Mouse (Mus musculus) limb, embryonic 12.5 days (tissue): ENCODE data around the gene Cda. TPM values are rescaled to one million over a fixed set of nuclear protein-coding genes. Genes with fewer than 3 reads are reported as not detected.
"Not testable (repeated sequence)": the region's sequence is repeated elsewhere in the genome, so short reads cannot be mapped to it uniquely, and the experiment has no call there.

ENCODE experiments used
- ATAC-seq: fragments of 200-750 bp; cut with Nextera tagmentation; 2 replicates; pipeline ENCODE4 v1.8.0; 2017; ENCODE audit warnings: low read depth, moderate TSS enrichment; ENCODE audit not compliant: insufficient number of reproducible peaks, insufficient read depth, low FRiP score, low TSS enrichment
- H3K27ac ChIP-seq: fragments of 300-500 bp; sonication (generic); 2 replicates; pipeline ENCODE4 v1.5.1; 2016; ENCODE audit warnings: mild to moderate bottlenecking, moderate library complexity
- H3K27me3 ChIP-seq: fragments of 300-500 bp; sonication (generic); 2 replicates; pipeline ENCODE4 v1.6.1; 2016; ENCODE audit warnings: mild to moderate bottlenecking, moderate library complexity
- H3K36me3 ChIP-seq: fragments of 300-500 bp; sonication (generic); 2 replicates; pipeline ENCODE4 v1.6.1; 2016; ENCODE audit warnings: mild to moderate bottlenecking, moderate library complexity
- H3K4me1 ChIP-seq: fragments of 300-500 bp; sonication (generic); replicated peaks from 2 replicates; pipeline ENCODE4 v1.6.1; 2016
- H3K4me2 ChIP-seq: fragments of 300-500 bp; sonication (generic); 2 replicates; pipeline ENCODE4 v1.6.1; 2016; ENCODE audit warnings: mild to moderate bottlenecking, moderate library complexity
- H3K4me3 ChIP-seq: fragments of 300-500 bp; sonication (generic); replicated peaks from 2 replicates; pipeline ENCODE4 v1.5.1; 2016; ENCODE audit warnings: mild to moderate bottlenecking
- H3K9ac ChIP-seq: fragments of 300-500 bp; sonication (generic); replicated peaks from 2 replicates; pipeline ENCODE4 v1.6.1; 2016; ENCODE audit warnings: mild to moderate bottlenecking, moderate library complexity
- H3K9me3 ChIP-seq: fragments of 300-500 bp; sonication (generic); 2 replicates; pipeline ENCODE4 v1.6.1; 2016; ENCODE audit warnings: mild to moderate bottlenecking, moderate library complexity
- WGBS: fragments of 180-500 bp; shearing (Covaris S2); methylation state at CpG from one replicate; pipeline ENCODE4 v1.1.7; 2016; 5-methylcytosine and 5-hydroxymethylcytosine counted together
- polyA plus RNA-seq: library from polyadenylated mRNA; unstranded; fragments of >200 nt; fragmentation: Nextera tagmentation; extraction: Ambion mirVana; gene quantifications from 2 replicates; pipeline ENCODE4 v1.2.1, GENCODE M21; 2016

Cda gene
- polyA plus RNA-seq, 1 experiment from 2014 or later, result 4.0 TPM

DNA sequence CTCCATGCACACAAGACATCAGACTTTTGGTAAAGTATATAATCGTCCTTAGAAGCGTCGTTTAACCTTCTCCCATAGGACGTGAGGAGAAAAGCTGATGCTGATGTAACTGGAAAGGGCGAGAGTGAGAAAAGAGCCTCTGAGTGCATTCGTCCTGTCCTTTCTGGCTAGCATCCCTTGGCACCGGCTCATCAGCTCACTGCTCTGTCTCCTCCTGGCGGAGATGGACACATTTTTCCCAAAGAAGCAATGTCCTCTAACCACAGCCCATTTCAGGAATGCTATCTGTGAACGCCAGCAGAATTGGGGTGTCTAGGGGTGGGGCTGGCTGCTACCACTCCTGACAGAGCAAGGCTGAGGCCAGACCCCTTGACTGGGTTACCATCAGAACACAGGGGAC is 36.1 kb downstream of the Cda start:
- 0 out of 2 replicates have a peak, but pooled peaks cover under 1% of the 10 kb centered on the region for H3K4me1 ChIP-seq
- no peaks in the 10 kb centered on the region for H3K9me3 ChIP-seq
- H3K4me3 ChIP-seq, result no peak overlapping the region
- no peaks in the 10 kb centered on the region for H3K36me3 ChIP-seq
- no peak overlapping the region for H3K9ac ChIP-seq
- ATAC-seq, result no peak
- H3K27ac ChIP-seq, result no peak overlapping the region
- 85% methylated on average over 9 of the region's 9 CpGs for WGBS
- no peak overlapping the region for H3K4me2 ChIP-seq
- peaks cover 18% of the 10 kb centered on the region for H3K27me3 ChIP-seq

- Histone ChIP-seq H3K4me2 (no peak overlapping the region), H3K27me3 (peaks cover 18% of the 10 kb centered on the region), H3K27ac (no peak overlapping the region), H3K9me3 (no peaks in the 10 kb centered on the region), H3K9ac (no peak overlapping the region), H3K4me1 (peaks cover 6% of the 10 kb centered on the region; the same call in 1 of the 2 replicates), H3K4me3 (no peak overlapping the region), H3K36me3 (no peaks in the 10 kb centered on the region)
- ATAC-seq, result no peak
- 20% methylated on average over 15 of the region's 15 CpGs for WGBS
Observed at GRCm38 (mm10) chr4:138330264-138330671, 37.5 kb downstream of the Cda start.

DNA sequence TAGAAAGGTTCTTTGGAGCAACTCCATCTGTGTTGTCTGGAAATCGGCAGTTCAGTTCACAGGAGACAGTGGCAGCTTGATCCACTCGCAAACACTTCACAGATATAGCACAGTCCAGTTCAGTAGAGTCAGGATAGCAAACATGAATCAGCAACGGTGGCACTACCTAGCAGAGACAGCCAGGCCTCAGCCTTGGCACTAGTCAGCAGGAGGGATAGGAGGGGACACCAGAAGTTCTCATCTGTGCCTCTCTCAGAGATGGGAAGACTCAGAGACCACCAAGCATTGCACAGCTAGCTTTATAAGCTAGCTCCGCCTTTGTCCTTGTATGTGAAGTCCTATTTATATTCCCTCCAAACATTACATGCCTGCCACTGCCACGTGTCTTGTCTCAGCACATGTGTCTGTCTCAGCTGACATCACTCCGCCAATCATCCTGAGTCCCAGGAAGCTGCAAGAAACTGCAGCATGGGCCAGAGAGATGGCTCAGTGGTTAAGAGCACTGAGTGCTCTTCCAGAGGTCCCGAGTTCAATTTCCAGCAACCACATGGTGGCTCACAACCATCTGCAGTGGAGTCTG is 39.8 kb downstream of the Cda start:
- Histone ChIP-seq H3K9ac (peak overlapping the region; percentile 37), H3K27ac (peak overlapping the region; percentile 66; the same call in 1 of the 2 replicates)
- WGBS, result 73% methylated on average over 7 of the region's 7 CpGs

DNA sequence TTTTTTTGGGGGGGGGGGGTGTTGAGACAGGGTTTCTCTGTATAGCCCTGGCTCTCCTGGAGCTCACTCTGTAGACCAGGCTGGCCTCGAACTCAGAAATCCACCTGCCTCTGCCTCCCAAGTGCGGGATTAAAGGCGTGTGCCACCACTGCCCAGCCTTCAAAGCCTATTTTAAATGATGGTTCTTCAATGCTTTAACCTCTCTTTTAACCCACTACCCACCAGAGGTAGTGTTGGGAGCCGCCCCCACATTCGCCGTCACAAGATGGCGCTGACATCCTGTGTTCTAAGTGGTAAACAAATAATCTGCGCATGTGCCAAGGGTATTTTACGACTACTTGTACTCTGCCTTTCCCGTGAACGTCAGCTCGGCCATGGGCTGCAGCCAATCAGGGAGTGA is 40.6 kb downstream of the Cda start:
- WGBS, result 51% methylated on average over 9 of the region's 12 CpGs
- not testable (repeated sequence) for H3K27ac ChIP-seq, ATAC-seq, H3K4me2 ChIP-seq, H3K9me3 ChIP-seq, H3K27me3 ChIP-seq, H3K4me1 ChIP-seq, H3K9ac ChIP-seq, H3K4me3 ChIP-seq, H3K36me3 ChIP-seq

More for the DNA sequence above, 39.8 kb downstream of the Cda start:
- no peaks in the 10 kb centered on the region for H3K36me3 ChIP-seq
- H3K9me3 ChIP-seq, result no peaks in the 10 kb centered on the region
- no peak for ATAC-seq
- peak overlapping the region; percentile 31 for H3K4me3 ChIP-seq
- peaks cover 17% of the 10 kb centered on the region for H3K27me3 ChIP-seq
- peak overlapping the region; percentile 55 for H3K4me2 ChIP-seq
- peaks cover 6% of the 10 kb centered on the region; the same call in 1 of the 2 replicates for H3K4me1 ChIP-seq

GRCm38 (mm10) chr4:138326077-138326695 is 41.6 kb downstream of the Cda start, which contains the start of gene Pink1:
TSS of gene Pink1 (minus strand) at chr4:138326307.
- Histone ChIP-seq H3K9ac (peak within 1 kb of the TSS; percentile 93), H3K4me1 (peaks cover 6% of the 10 kb centered on the region; the same call in 1 of the 2 replicates), H3K27ac (peak within 1 kb of the TSS; percentile 97), H3K9me3 (no peaks in the 10 kb centered on the region), H3K4me2 (peak within 1 kb of the TSS; percentile 70), H3K4me3 (peak within 1 kb of the TSS; percentile 93), H3K36me3 (no peaks in the 10 kb centered on the region), H3K27me3 (peaks cover 7% of the 10 kb centered on the region)
- peak; percentile 56 for ATAC-seq
- WGBS, result 4% methylated on average over 41 of the region's 41 CpGs

GRCm38 (mm10) chr4:138325466-138326076 is 42.2 kb downstream of the Cda start:
- Histone ChIP-seq H3K9me3 (no peaks in the 10 kb centered on the region), H3K27me3 (peaks cover 6% of the 10 kb centered on the region), H3K4me3 (peak overlapping the region; percentile 93), H3K27ac (peak overlapping the region; percentile 97), H3K4me2 (peak overlapping the region; percentile 70), H3K9ac (peak overlapping the region; percentile 93), H3K4me1 (peaks cover 6% of the 10 kb centered on the region; the same call in 1 of the 2 replicates), H3K36me3 (no peaks in the 10 kb centered on the region)
- 1% methylated on average over 45 of the region's 45 CpGs for WGBS
- ATAC-seq, result peak; percentile 85

GRCm38 (mm10) chr4:138324451-138324850 is 43.3 kb downstream of the Cda start:
- H3K4me2 ChIP-seq, result no peak overlapping the region
- no peak overlapping the region for H3K9ac ChIP-seq
- H3K27ac ChIP-seq, result no peak overlapping the region
- no peak for ATAC-seq
- H3K4me3 ChIP-seq, result no peak overlapping the region
- 90% methylated on average over 3 of the region's 3 CpGs for WGBS
- no peaks in the 10 kb centered on the region for H3K9me3 ChIP-seq
- peaks cover 6% of the 10 kb centered on the region; the same call in 1 of the 2 replicates for H3K4me1 ChIP-seq
- H3K27me3 ChIP-seq, result no peaks in the 10 kb centered on the region
- H3K36me3 ChIP-seq, result no peaks in the 10 kb centered on the region

- Histone ChIP-seq H3K4me2 (no peak overlapping the region), H3K9ac (0 out of 2 replicates have a peak overlapping the region, but pooled peaks have one; percentile 9), H3K4me1 (peaks cover 6% of the 10 kb centered on the region; the same call in 1 of the 2 replicates), H3K4me3 (no peak overlapping the region), H3K27me3 (no peaks in the 10 kb centered on the region), H3K36me3 (peaks cover 4% of the 10 kb centered on the region; the same call in 1 of the 2 replicates), H3K9me3 (no peaks in the 10 kb centered on the region), H3K27ac (no peak overlapping the region)
- no peak for ATAC-seq
- 78% methylated on average over 4 of the region's 4 CpGs for WGBS
Observed at GRCm38 (mm10) chr4:138323753-138324152, 44.0 kb downstream of the Cda start.

DNA sequence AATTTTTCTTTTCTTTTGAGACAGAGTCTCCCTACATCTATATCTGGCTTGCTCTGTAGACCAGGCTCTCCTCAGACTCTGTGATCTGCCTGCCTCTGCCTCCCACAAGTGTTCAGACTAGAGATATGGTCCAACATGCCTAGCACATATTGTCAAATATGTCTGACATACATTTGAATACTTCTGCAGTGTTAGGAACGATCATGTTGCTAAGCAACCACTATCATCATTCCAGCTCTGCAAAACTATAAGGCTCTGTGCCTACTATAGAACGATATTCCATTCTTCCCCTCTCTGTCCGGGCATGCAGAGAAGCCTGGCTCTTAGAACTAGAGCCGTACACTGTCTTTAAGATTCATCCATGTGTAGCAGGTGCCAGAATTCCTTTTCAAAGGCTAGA is 45.1 kb downstream of the Cda start:
- H3K4me2 ChIP-seq, result no peak overlapping the region
- H3K36me3 ChIP-seq, result peaks cover 11% of the 10 kb centered on the region
- no peaks in the 10 kb centered on the region for H3K9me3 ChIP-seq
- peaks cover 6% of the 10 kb centered on the region; the same call in 1 of the 2 replicates for H3K4me1 ChIP-seq
- H3K27ac ChIP-seq, result no peak overlapping the region
- H3K9ac ChIP-seq, result no peak overlapping the region
- H3K4me3 ChIP-seq, result no peak overlapping the region
- 86% methylated on average over 4 of the region's 4 CpGs for whole genome bisulfite sequencing
- ATAC-seq, result no peak
- no peaks in the 10 kb centered on the region for H3K27me3 ChIP-seq

DNA sequence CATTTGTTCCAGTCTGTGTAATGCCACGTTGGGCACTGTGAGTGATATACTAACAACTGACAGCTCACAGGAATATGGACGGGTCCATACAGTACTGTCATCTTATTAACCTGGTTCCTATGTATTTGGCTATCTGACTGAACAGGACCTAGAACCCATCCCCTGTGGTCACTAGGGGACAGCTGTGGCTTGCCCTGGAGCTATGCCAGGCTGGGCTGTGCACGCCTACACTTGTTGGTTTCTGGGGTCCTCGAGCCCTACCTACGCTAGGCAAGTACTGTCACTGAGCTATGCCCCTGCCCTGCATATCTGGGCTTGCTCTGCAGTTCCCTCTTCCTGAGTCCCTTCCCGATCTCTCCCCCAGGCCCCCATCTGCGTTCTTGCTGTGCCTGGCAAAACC is 46.3 kb downstream of the Cda start:
- peaks cover 23% of the 10 kb centered on the region for H3K36me3 ChIP-seq
- no peaks in the 10 kb centered on the region for H3K27me3 ChIP-seq
- no peak for ATAC-seq
- H3K4me2 ChIP-seq, result no peak overlapping the region
- peaks cover 4% of the 10 kb centered on the region; the same call in 1 of the 2 replicates for H3K4me1 ChIP-seq
- H3K9ac ChIP-seq, result no peak overlapping the region; the same call in 1 of the 2 replicates
- WGBS, result 82% methylated on average over 7 of the region's 7 CpGs
- H3K9me3 ChIP-seq, result peaks cover 2% of the 10 kb centered on the region
- H3K27ac ChIP-seq, result no peak overlapping the region
- H3K4me3 ChIP-seq, result no peak overlapping the region

DNA sequence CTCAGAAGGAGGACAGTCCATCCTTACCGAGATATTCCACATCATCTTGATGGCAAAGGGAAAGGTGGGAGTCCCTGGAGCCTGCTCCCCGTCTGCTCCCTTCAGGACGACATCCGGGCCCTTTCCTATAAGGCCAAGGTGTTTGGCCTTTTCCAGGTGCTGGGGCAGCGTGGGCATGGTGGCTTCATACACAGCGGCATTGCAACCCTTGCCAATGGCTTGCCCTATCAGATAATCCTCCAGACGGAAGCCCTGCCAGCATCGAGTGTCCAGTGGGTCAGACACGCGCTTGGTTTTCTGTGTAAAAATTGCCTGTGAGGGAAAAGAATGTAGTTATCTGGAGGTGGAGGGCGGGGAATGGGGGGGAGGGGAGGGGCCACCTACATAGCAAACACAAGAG is 47.1 kb downstream of the Cda start:
- no peak overlapping the region for H3K4me3 ChIP-seq
- 79% methylated on average over 11 of the region's 11 CpGs for WGBS
- no peaks in the 10 kb centered on the region for H3K27me3 ChIP-seq
- H3K36me3 ChIP-seq, result peaks cover 30% of the 10 kb centered on the region
- H3K9ac ChIP-seq, result no peak overlapping the region
- H3K4me2 ChIP-seq, result no peak overlapping the region
- ATAC-seq, result no peak
- peaks cover 4% of the 10 kb centered on the region for H3K9me3 ChIP-seq
- H3K27ac ChIP-seq, result no peak overlapping the region
- no peaks in the 10 kb centered on the region for H3K4me1 ChIP-seq
